Mouse (Mus musculus): Measurements from ENCODE around the gene Gm36028.

GRCm38 (mm10) chr16:37868506-37869469 lies 7.8 kb upstream of the Gm36028 start:
- no peak for TF ChIP-seq CTCF (IDR thresholded peaks at IDR 0.05; ENCODE audit: low read depth, low read length)
- TF ChIP-seq POLR2A (IDR thresholded peaks at IDR 0.05; ENCODE audit: borderline replicate concordance, low read depth, low read length): no peak
